Mouse (Mus musculus): Measurements from ENCODE around the gene Acot7. TPM values are rescaled to one million over a fixed set of nuclear protein-coding genes. Genes with fewer than 3 reads are reported as not detected.

Acot7 gene
- total and polyA plus RNA-seq, 2 experiments from 2014 or later = 259 to 510 TPM

DNA sequence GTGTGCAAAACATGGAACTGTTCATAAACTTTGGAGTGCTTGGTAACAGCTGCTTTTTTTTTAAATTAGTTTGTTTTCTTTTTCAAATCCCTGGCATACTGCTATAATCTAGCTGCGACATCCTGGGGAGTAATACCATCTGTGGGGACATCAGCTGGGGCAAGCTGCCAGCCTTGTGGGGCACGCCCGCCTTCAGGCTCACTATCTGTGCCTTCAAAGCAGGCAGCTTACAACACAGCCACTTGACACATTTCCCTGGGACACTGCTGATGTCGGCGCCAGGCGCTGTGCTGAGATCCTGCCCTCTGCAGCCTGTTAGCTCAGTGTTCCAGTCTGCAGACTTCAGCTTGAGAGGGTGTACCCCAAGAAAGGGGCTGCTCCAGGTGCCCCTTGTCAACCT lies 79.1 kb downstream of the Acot7 start:
- WGBS = 62% methylated on average over 6 of the region's 6 CpGs
- no peak overlapping the region for H3K4me2 ChIP-seq (ENCODE audit: low read depth, low read length, poor library complexity, severe bottlenecking)
- no peak overlapping the region for H3K4me3 ChIP-seq (ENCODE audit: low read depth, low read length)
- DNase-seq (ENCODE audit: low spot score) (no peak), ATAC-seq (ENCODE audit: low FRiP score) (no peak)
- no peak for TF ChIP-seq CTCF (IDR thresholded peaks at IDR 0.05)
- H3K27me3 ChIP-seq (ENCODE audit: insufficient read depth, low read length) = no peaks in the 10 kb centered on the region
- H3K9me3 ChIP-seq (ENCODE audit: low read length) = no peaks in the 10 kb centered on the region
- no peak overlapping the region for H3K27ac ChIP-seq (ENCODE audit: low read depth, low read length)
- H3K4me1 ChIP-seq (ENCODE audit: insufficient read depth, low read length) = 0 out of 2 replicates have a peak, but pooled peaks cover 1% of the 10 kb centered on the region
- peaks cover 31% of the 10 kb centered on the region for H3K36me3 ChIP-seq (ENCODE audit: insufficient read depth, low read length)
- no peak overlapping the region for H3K9ac ChIP-seq (replicated peaks; ENCODE audit: low read length, poor library complexity, severe bottlenecking)

DNA sequence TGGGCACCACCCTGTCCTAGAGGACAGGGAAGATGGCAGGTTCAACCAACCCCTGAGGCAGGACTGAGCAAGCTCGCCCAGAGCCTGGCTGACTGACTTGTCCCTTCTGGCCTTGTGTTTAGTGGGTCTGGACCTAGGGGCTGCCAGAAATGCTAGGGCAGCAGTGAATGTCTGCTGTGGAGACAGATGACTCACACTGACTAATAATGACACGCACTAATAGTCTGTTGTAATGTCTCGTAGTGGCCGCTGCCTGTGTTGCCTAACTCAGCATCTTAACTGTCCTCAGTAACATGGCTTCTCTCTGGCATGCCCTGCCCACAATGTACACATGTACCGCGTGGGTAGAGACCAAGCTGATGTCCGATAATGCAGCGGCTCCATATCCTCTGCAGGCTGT lies 82.5 kb downstream of the Acot7 start:
- Histone ChIP-seq H3K27ac (ENCODE audit: low read depth, low read length) (no peak overlapping the region), H3K9ac (replicated peaks; ENCODE audit: low read length, poor library complexity, severe bottlenecking) (no peak overlapping the region), H3K9me3 (ENCODE audit: low read length) (no peaks in the 10 kb centered on the region), H3K4me3 (ENCODE audit: low read depth, low read length) (no peak overlapping the region), H3K4me1 (ENCODE audit: insufficient read depth, low read length) (0 out of 2 replicates have a peak, but pooled peaks cover 3% of the 10 kb centered on the region), H3K4me2 (ENCODE audit: low read depth, low read length, poor library complexity, severe bottlenecking) (no peak overlapping the region), H3K27me3 (ENCODE audit: insufficient read depth, low read length) (no peaks in the 10 kb centered on the region), H3K36me3 (ENCODE audit: insufficient read depth, low read length) (peaks cover 25% of the 10 kb centered on the region)
- no peak for DNase-seq (ENCODE audit: low spot score)
- no peak for ATAC-seq (ENCODE audit: low FRiP score)
- no peak for TF ChIP-seq CTCF (IDR thresholded peaks at IDR 0.05)
- WGBS = 95% methylated on average over 8 of the region's 8 CpGs

DNA sequence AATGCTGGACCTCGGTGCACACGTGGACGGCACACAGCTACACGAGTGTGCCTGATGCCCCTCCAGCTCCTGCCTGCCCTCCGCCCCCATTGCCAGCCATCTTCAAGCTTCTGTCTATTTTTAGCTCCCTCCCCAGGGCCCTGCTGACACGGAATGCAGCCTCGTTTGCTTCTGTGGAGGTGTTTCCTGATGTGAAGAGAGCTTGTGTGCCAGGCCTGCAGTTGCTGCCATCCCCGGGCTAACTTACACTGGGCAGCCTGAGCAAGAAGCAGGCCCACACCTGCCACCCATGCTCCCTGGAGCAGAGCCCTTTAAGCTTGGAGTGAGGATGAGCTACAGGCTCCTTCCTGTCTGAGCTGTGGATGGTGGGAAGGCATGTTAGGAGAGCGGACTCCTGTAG lies 84.3 kb downstream of the Acot7 start:
- ATAC-seq (ENCODE audit: low FRiP score) (no peak), DNase-seq (ENCODE audit: low spot score) (no peak)
- H3K9ac ChIP-seq (replicated peaks; ENCODE audit: low read length, poor library complexity, severe bottlenecking) = no peak overlapping the region

DNA sequence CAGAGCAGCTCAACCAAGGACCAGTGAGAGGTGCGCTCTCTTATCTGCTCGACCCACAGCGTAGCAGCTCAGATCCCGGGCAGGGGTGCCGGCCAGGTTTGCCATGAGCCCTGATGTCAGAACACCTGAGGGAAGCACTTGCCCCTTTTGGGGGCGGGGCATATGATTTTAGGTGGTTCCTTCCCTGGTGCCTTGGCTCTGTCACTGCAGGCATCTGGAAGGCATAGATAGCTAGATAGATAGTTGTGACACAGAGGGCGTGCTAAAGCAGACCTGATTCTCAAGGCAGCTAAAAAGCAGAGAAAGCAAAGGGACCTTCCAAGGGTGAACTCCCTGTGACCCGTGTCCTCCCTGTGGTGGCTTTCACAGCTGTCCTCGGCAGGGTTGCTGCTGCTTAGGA lies 85.2 kb downstream of the Acot7 start:
- DNase-seq (ENCODE audit: low spot score) (no peak), ATAC-seq (ENCODE audit: low FRiP score) (no peak)
- no peak for TF ChIP-seq CTCF (IDR thresholded peaks at IDR 0.05)
- H3K4me2 ChIP-seq (ENCODE audit: low read depth, low read length, poor library complexity, severe bottlenecking) = no peak overlapping the region
- no peaks in the 10 kb centered on the region for H3K9me3 ChIP-seq (ENCODE audit: low read length)
- H3K4me1 ChIP-seq (ENCODE audit: insufficient read depth, low read length) = 0 out of 2 replicates have a peak, but pooled peaks cover 3% of the 10 kb centered on the region
- H3K9ac ChIP-seq (replicated peaks; ENCODE audit: low read length, poor library complexity, severe bottlenecking) = no peak overlapping the region
- peaks cover 27% of the 10 kb centered on the region for H3K36me3 ChIP-seq (ENCODE audit: insufficient read depth, low read length)
- WGBS = 71% methylated on average over 9 of the region's 9 CpGs
- H3K4me3 ChIP-seq (ENCODE audit: low read depth, low read length) = no peak overlapping the region
- H3K27ac ChIP-seq (ENCODE audit: low read depth, low read length) = no peak overlapping the region
- H3K27me3 ChIP-seq (ENCODE audit: insufficient read depth, low read length) = no peaks in the 10 kb centered on the region

More for the DNA sequence above, 84.3 kb downstream of the Acot7 start:
- 62% methylated on average over 9 of the region's 9 CpGs for WGBS
- no peak overlapping the region for H3K4me2 ChIP-seq (ENCODE audit: low read depth, low read length, poor library complexity, severe bottlenecking)
- peaks cover 25% of the 10 kb centered on the region for H3K36me3 ChIP-seq (ENCODE audit: insufficient read depth, low read length)
- no peaks in the 10 kb centered on the region for H3K9me3 ChIP-seq (ENCODE audit: low read length)
- no peak for TF ChIP-seq CTCF (IDR thresholded peaks at IDR 0.05)
- no peak overlapping the region for H3K4me3 ChIP-seq (ENCODE audit: low read depth, low read length)
- H3K4me1 ChIP-seq (ENCODE audit: insufficient read depth, low read length) = 0 out of 2 replicates have a peak, but pooled peaks cover 3% of the 10 kb centered on the region
- H3K27me3 ChIP-seq (ENCODE audit: insufficient read depth, low read length) = no peaks in the 10 kb centered on the region
- no peak overlapping the region for H3K27ac ChIP-seq (ENCODE audit: low read depth, low read length)

DNA sequence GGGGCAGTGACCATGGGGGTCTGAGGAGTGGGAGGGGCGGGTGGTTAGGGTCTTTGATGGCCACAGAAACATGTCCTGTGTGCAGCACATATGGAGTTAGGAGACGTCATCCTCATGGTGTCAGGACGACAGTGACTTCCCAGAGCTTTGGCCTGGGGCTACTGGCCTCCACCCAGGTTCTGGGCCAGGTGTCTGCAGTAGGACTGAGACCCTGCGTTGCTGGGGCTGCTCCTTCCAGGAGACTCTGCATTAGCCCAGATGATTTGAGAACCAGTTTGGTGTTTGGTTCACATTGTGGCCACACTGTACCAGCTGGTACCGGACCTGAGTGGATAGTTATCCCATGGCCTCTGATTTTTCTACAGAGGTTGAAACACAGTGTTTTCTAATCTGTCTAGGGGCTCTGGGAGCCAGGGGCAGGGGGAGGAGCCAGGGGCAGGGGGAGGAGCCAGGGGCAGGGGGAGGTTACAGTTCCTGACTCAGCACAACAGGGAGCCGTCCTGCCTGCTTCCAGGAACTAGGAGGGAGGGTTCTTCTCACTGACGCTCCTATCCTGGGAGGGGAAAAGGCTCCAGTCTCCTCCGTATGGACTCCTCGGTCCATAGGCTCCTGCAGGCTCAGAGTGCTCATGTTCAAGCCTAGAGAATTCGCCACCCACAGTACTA lies 85.7 kb downstream of the Acot7 start:
- Histone ChIP-seq H3K9me3 (ENCODE audit: low read length) (no peaks in the 10 kb centered on the region), H3K9ac (replicated peaks; ENCODE audit: low read length, poor library complexity, severe bottlenecking) (no peak overlapping the region), H3K4me3 (ENCODE audit: low read depth, low read length) (no peak overlapping the region), H3K36me3 (ENCODE audit: insufficient read depth, low read length) (peaks cover 28% of the 10 kb centered on the region), H3K27ac (ENCODE audit: low read depth, low read length) (no peak overlapping the region), H3K27me3 (ENCODE audit: insufficient read depth, low read length) (no peaks in the 10 kb centered on the region), H3K4me2 (ENCODE audit: low read depth, low read length, poor library complexity, severe bottlenecking) (no peak overlapping the region), H3K4me1 (ENCODE audit: insufficient read depth, low read length) (0 out of 2 replicates have a peak, but pooled peaks cover 3% of the 10 kb centered on the region)
- DNase-seq (ENCODE audit: low spot score) (no peak), ATAC-seq (ENCODE audit: low FRiP score) (no peak)
- no peak for TF ChIP-seq CTCF (IDR thresholded peaks at IDR 0.05)
- WGBS = 27% methylated on average over 10 of the region's 10 CpGs

DNA sequence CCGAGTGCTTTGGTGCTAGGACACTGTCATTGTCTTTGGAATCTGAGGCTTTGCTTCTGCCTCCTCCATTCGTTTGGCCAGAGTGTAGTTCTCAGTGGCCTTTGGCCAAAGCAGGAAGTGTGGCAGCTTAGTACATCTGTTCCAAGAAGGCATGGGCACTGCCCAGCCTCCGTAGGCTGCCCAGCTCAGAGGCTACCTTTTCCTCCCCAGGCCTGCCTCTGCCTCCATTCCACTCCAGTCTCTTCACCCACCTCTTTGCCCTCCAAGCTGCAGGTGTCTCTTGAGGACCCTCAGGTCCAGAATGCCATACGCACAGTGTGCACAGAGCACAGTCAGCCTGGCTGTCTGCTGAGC lies 86.2 kb downstream of the Acot7 start:
- DNase-seq (ENCODE audit: low spot score) (no peak), ATAC-seq (ENCODE audit: low FRiP score) (no peak)
- H3K4me2 ChIP-seq (ENCODE audit: low read depth, low read length, poor library complexity, severe bottlenecking) = no peak overlapping the region
- no peak overlapping the region for H3K27ac ChIP-seq (ENCODE audit: low read depth, low read length)
- H3K36me3 ChIP-seq (ENCODE audit: insufficient read depth, low read length) = peaks cover 31% of the 10 kb centered on the region
- H3K9me3 ChIP-seq (ENCODE audit: low read length) = no peaks in the 10 kb centered on the region
- 0 out of 2 replicates have a peak, but pooled peaks cover 3% of the 10 kb centered on the region for H3K4me1 ChIP-seq (ENCODE audit: insufficient read depth, low read length)
- 44% methylated on average over 4 of the region's 4 CpGs for WGBS
- no peak overlapping the region for H3K9ac ChIP-seq (replicated peaks; ENCODE audit: low read length, poor library complexity, severe bottlenecking)
- TF ChIP-seq CTCF (IDR thresholded peaks at IDR 0.05) = no peak
- no peaks in the 10 kb centered on the region for H3K27me3 ChIP-seq (ENCODE audit: insufficient read depth, low read length)
- no peak overlapping the region for H3K4me3 ChIP-seq (ENCODE audit: low read depth, low read length)
